Comparison of ENCODE assay signal across 8 mouse cellular contexts in the genomic region with DNA sequence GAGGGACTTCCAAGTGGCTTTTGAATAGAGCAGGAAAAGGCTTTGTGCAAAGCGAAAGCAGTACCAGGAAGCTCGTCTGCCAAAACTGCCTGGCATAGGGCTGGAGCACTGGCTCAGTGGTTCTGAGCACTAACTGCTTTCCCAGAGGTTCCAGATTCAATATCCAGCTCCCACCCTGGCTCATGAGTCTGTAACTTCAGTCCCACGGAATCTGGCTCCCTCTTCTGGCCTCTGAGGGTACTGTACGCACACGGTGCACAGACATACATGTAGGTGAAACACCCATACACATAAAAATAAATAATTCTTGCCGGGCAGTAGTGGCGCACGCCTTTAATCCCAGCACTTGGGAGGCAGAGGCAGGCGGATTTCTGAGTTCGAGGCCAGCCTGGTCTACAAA. TPM values are rescaled to one million over a fixed set of nuclear protein-coding genes. Genes with fewer than 3 reads are reported as not detected.
A peak's percentile ranks its signal among the peaks of the same experiment; 100 is the strongest.
DNase-seq lines count a peak whose midpoint lies in the region; ATAC-seq lines count a peak whose summit lies in the region.

No protein-coding gene starts in this region.

- H3K4me3 ChIP-seq in forebrain, embryonic 10.5 days = no peak overlapping the region
- no peak overlapping the region for H3K4me3 ChIP-seq in forebrain, embryonic 13.5 days
- H3K4me3 ChIP-seq in hindbrain, embryonic 16.5 days (ENCODE audit: low read length) = no peak overlapping the region

- WGBS in forebrain, embryonic 10.5 days = 78% methylated on average over 10 of the region's 10 CpGs
- 78% methylated on average over 10 of the region's 10 CpGs for WGBS in forebrain, embryonic 13.5 days
- WGBS in hindbrain, embryonic 16.5 days = 80% methylated on average over 10 of the region's 10 CpGs

- H3K4me2 ChIP-seq in forebrain, embryonic 13.5 days = no peak overlapping the region
- no peak overlapping the region for H3K4me2 ChIP-seq in hindbrain, embryonic 16.5 days (ENCODE audit: low read length)

- peaks cover 8% of the 10 kb centered on the region; the same call in 1 of the 2 replicates for H3K9me3 ChIP-seq in forebrain, embryonic 10.5 days
- H3K9me3 ChIP-seq in forebrain, embryonic 13.5 days (replicated peaks) = peaks cover 6% of the 10 kb centered on the region; the same call in 1 of the 2 replicates
- 0 out of 2 replicates have a peak, but pooled peaks cover 4% of the 10 kb centered on the region for H3K9me3 ChIP-seq in hindbrain, embryonic 16.5 days (ENCODE audit: control insufficient read depth, low read length)

- no peak for ATAC-seq in forebrain, embryonic 13.5 days
- peak; percentile 50; the same call in 1 of the 2 replicates for ATAC-seq in hindbrain, embryonic 16.5 days

- no peak overlapping the region for H3K27ac ChIP-seq in forebrain, embryonic 10.5 days
- H3K27ac ChIP-seq in forebrain, embryonic 13.5 days = no peak overlapping the region
- H3K27ac ChIP-seq in hindbrain, embryonic 16.5 days (ENCODE audit: low read depth, low read length) = no peak overlapping the region

- DNase-seq in forebrain, embryonic 10.5 days (ENCODE audit: extremely low spot score, low spot score) = peak; percentile 44
- peak; percentile 67 for DNase-seq in right cerebral cortex, postnatal 14 days
- DNase-seq in right cerebral cortex, adult 18-20 months = no peak
- DNase-seq in cerebellum, postnatal 25 days = peak; percentile 45 to 65
- DNase-seq in lung, postnatal 36 days = peak; percentile 58
- DNase-seq in urinary bladder, adult 18-20 months (ENCODE audit: low spot score in 2 of 2) = no peak

- H3K27me3 ChIP-seq in forebrain, embryonic 10.5 days (ENCODE audit: poor library complexity, severe bottlenecking) = no peaks in the 10 kb centered on the region
- no peaks in the 10 kb centered on the region for H3K27me3 ChIP-seq in forebrain, embryonic 13.5 days
- no peaks in the 10 kb centered on the region for H3K27me3 ChIP-seq in hindbrain, embryonic 16.5 days (replicated peaks; ENCODE audit: control insufficient read depth, insufficient read depth, low read length)

- H3K36me3 ChIP-seq in forebrain, embryonic 10.5 days (replicated peaks) = no peaks in the 10 kb centered on the region
- H3K36me3 ChIP-seq in forebrain, embryonic 13.5 days (ENCODE audit: poor library complexity, severe bottlenecking) = no peaks in the 10 kb centered on the region
- H3K36me3 ChIP-seq in hindbrain, embryonic 16.5 days (ENCODE audit: control insufficient read depth, insufficient read depth, low read length) = no peaks in the 10 kb centered on the region

- H3K9ac ChIP-seq in forebrain, embryonic 13.5 days = no peak overlapping the region
- no peak overlapping the region for H3K9ac ChIP-seq in hindbrain, embryonic 16.5 days (ENCODE audit: low read depth, low read length)

- H3K4me1 ChIP-seq in forebrain, embryonic 10.5 days = peaks cover 11% of the 10 kb centered on the region
- peaks cover 15% of the 10 kb centered on the region for H3K4me1 ChIP-seq in forebrain, embryonic 13.5 days
- H3K4me1 ChIP-seq in hindbrain, embryonic 16.5 days (ENCODE audit: control insufficient read depth, insufficient read depth, low read depth, low read length) = no peaks in the 10 kb centered on the region; the same call in 1 of the 2 replicates

RNA-seq across cellular contexts. Expression of a gene that starts 37.4 kb away (rescaled TPM):
- 21.5 and 22.7 TPM in 2 replicates for polyA plus RNA-seq in forebrain, embryonic 10.5 days (2016; fragmentation: Nextera tagmentation; extraction: Ambion mirVana)
- 34.7 and 35.9 TPM in 2 replicates for polyA plus RNA-seq in forebrain, embryonic 13.5 days (2015; fragmentation: Nextera tagmentation; extraction: Ambion mirVana)
- polyA plus RNA-seq in hindbrain, embryonic 16.5 days (2015; fragmentation: Nextera tagmentation; extraction: Ambion mirVana) = 19.7 and 23.8 TPM in 2 replicates

RNA-seq across cellular contexts. Expression of a gene that starts 40.3 kb away (rescaled TPM):
- polyA plus RNA-seq in forebrain, embryonic 10.5 days (2016; fragmentation: Nextera tagmentation; extraction: Ambion mirVana) = 24.2 and 25.1 TPM in 2 replicates
- polyA plus RNA-seq in forebrain, embryonic 13.5 days (2015; fragmentation: Nextera tagmentation; extraction: Ambion mirVana) = 30.7 and 35.1 TPM in 2 replicates
- 29.7 and 32.9 TPM in 2 replicates for polyA plus RNA-seq in hindbrain, embryonic 16.5 days (2015; fragmentation: Nextera tagmentation; extraction: Ambion mirVana)

RNA-seq across cellular contexts. Expression of a gene that starts 51.7 kb away (rescaled TPM):
- polyA plus RNA-seq in forebrain, embryonic 10.5 days (2016; fragmentation: Nextera tagmentation; extraction: Ambion mirVana) = 12,867 and 12,868 TPM in 2 replicates
- polyA plus RNA-seq in forebrain, embryonic 13.5 days (2015; fragmentation: Nextera tagmentation; extraction: Ambion mirVana) = 15,903 and 18,325 TPM in 2 replicates
- polyA plus RNA-seq in hindbrain, embryonic 16.5 days (2015; fragmentation: Nextera tagmentation; extraction: Ambion mirVana) = 11,512 and 13,219 TPM in 2 replicates

Comparison
In these comparisons a context has a peak if more than half of its experiments do, and no peak if none do; other contexts are left out.
1. DNase-seq: peak in forebrain, embryonic 10.5 days (single experiment), right cerebral cortex, postnatal 14 days (single experiment), cerebellum, postnatal 25 days (2 of 2) and lung, postnatal 36 days (single experiment); none in right cerebral cortex, adult 18-20 months (single experiment) and urinary bladder, adult 18-20 months (0 of 2).